Mouse (Mus musculus) megakaryocyte, embryonic 14.5 days (primary cell): ENCODE data around the gene Gm37240.

ENCODE experiments used
- FLI1 ChIP-seq: IDR thresholded peaks from 2 replicates; pipeline ENCODE4 v1.6.1; 2012; ENCODE audit warnings: low read length, inconsistent platforms, mixed read lengths
- GATA1 ChIP-seq: IDR thresholded peaks from 3 replicates; pipeline ENCODE4 v1.6.1; 2012; ENCODE audit warnings: mixed read lengths, low read length, inconsistent platforms, borderline replicate concordance

- no peak for TF ChIP-seq GATA1
- TF ChIP-seq FLI1 = no peak
These were observed 242.5 kb downstream of the Gm37240 start for GRCm38 (mm10) chr3:85644814-85645213.
